Mouse (Mus musculus) cerebellum, adult (tissue): ENCODE data around the gene Slc30a10.

Experiments
- ATAC-seq: cut with Nextera tagmentation; 2 replicates; pipeline ENCODE4 v1.9.2; 2017; ENCODE audit warnings: mild to moderate bottlenecking, moderate library complexity, mixed read lengths; ENCODE audit not compliant: insufficient number of reproducible peaks, low FRiP score, low TSS enrichment

Gene Slc30a10

DNA sequence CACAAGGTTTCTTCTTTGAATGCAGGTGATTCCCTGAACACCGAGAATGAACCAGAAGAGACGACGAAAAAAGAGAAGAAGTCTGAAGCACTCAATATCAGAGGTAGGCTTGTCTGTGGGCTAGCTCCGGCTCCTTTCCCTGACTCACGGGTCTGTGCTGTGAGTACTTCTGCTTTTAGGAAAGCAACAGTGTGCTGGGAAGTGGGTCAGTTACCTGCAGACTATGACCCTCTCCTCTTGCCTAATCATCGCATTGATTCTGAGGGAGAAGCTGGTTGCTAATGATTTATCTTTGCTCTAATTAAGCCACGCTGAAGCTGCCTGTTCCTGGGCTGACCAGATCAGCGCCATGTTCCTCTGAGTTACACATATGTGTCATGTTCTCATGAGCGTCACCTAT lies 1.7 kb downstream of the Slc30a10 start:
- no peak for ATAC-seq

DNA sequence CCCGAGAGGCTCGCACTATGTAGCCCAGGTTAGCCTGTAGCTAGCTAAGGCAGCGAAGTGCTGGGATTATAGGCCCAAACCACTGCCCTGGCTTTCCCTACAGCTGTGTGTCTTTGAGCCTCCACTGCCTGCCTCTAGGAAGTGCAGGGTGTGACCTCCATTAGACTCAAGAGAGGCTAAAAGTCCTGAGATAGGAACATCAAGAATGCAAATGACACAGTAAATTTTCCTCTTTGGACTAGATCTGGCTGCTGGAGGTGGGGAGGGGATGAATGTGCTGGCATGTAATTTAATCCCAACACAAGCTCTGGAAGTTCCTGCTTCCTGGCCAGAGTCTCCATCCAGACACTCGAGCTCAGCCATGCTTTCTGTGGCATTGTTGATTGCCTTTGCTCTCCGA lies 5.4 kb downstream of the Slc30a10 start:
- ATAC-seq: no peak

DNA sequence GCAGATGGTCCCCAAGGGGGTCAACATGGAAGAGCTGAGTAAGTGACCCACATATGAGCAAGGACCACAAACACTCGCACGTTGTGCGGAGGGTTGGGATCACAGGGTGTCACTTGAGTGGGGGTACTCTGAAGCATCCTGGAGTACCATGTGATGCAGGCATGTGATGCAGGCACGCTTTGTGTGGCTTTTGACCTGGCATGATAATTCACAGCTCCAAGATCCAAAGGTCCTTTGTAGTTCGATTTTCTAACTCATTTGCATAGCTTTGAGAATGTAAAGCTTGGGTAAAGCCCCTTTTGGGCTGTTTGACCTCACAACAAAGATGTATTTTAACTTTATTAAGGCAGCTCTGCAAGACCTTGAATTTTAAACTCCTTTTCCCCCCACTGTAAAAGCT lies 8.2 kb downstream of the Slc30a10 start:
- ATAC-seq: no peak

DNA sequence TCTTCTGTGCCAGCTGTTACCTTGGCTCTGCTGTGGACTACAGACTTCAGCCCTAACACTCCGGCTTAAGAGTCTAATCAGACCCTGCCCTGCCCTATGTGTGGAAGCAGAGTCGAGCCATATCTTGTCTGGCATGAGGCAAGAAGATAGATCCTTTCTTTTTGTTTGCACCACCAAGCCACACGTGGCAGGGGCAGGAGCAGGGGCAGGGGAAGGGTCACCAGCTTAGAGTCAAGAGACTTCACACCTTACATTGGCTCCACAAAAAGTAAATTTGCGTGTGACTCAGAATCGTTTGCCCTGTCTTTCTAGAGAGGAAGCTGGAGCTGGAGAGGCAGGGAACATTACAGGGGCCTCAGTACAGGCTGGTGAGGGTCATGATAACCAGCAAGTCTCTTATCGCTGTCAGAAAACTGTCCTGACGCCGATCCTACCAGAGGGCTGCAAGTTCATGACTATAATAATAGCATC lies 14.9 kb downstream of the Slc30a10 start:
- ATAC-seq: no peak

DNA sequence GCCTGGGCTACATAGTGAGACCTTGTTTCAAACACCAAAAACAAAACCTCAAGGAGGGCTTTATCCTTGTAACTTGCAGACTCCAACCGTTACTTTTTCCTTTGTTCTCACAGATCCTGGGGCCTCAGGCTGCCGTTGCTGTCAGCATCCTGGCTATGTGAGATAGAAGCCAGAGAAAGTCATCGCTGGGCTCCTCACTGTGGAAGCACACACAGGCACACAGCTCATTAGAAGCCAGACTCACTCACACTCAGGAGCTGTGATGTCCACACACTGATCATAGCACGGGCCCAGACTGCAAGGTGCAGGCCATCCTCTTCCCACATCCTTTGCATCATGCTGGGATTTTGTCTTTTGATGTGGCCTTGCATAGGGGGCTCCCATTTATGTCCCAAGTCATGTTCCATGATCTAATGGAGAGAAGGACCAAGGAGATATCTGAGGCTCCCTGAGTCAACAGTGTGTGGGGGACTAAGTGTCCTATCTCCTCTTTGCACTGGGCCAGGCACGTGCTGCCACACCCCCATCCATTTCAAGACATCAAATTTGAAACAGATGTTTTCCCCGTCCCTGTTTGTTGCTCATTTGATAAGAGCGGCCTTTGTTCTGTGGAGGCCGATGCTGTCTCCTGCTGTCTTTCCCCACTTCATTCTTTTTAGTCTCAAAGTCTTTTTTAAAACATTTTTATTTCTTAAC lies 17.5 kb downstream of the Slc30a10 start:
- ATAC-seq: no peak

DNA sequence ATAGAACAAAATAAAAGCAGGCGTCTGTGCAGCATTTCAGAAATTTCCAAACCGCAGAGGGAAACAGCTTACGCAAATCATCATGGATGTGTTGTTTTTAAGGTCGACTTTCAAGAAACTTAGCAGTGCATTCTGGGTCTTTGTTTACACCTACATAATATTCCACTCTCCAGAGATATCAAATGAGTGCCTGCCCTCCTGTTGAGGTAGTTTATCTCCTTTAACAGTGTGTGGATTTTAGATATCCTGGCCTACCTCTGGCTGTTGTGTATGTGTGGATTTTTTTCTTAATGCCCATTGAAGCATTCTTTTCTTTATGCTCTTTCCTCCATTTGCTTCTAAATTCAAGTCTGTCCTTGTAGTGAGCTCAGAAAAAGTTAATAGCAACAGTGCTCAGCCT lies 18.1 kb downstream of the Slc30a10 start:
- no peak for ATAC-seq

DNA sequence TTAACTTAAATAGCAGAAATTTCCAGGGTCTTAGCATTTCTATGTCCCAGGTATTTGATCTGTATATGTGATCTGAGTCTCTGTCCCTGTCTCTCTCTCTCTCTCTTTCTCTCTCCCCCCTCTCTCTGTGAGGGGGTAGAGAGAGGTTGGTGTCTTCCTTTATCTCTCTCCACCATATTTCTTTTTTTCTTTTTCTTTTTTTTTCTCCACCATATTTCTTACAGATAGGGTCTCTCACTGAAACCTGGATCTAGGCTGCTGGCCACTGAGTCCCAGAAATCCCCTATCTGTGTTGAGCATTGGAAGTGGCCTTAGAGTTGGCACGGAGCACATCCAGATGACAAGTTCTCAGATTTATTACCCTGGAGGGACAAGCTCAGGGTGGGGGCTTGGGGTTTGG lies 18.8 kb downstream of the Slc30a10 start:
- ATAC-seq: no peak

DNA sequence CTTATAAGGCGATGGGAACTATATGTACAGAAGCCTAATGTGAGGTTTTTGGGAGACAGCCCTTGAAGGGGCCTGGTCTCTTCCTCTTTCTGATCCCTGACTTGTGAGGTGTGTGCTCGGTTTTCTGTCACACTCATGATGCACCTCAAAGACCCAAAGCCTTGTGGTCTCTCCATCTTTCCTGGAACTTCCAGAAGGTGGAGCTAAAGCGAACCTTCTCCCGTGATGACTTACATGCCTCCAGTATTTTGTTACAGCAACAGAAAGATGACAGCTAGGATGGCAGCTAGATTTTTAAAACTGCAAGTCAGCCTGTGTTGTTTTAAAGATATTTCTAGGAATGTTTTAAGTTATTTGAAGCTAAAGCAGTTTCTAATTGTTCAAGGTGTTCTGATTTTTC lies 25.2 kb downstream of the Slc30a10 start:
- ATAC-seq: no peak

DNA sequence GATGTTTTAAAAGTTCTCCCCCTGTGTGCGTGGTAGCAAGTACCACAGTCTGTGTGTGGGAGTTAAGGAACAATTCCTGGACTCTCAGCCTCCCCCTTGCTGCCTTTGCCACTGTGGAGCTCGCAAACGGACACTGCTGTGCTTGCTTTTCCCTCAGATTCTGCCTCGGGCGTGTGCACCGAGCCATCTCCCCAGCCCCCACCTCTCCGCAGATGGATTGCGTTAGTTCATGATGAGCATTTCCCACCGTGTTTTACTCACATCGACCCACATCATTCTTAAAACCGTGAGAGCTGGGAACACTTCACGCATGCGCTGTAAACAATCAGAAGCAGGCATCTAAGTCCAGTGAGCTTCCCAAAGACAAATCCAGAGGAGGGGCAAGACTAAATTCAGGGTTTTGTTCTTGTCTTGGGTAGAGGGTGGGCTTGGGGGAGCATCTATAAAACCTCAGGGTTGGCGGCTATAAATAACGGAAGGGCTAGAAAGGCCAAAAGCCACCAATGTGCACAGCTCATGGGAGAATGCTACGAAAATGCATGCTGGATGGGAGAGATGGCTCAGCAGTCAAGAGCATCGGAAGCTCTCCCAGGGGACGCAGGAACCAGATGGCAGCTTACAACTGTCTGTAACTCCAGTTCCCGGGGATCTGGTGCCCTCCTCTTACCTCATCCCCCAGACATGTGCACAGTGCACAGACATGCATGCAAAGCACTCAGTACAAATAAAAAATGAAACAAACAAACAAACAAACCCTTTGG lies 27.5 kb downstream of the Slc30a10 start:
- peak; percentile 65 for ATAC-seq

DNA sequence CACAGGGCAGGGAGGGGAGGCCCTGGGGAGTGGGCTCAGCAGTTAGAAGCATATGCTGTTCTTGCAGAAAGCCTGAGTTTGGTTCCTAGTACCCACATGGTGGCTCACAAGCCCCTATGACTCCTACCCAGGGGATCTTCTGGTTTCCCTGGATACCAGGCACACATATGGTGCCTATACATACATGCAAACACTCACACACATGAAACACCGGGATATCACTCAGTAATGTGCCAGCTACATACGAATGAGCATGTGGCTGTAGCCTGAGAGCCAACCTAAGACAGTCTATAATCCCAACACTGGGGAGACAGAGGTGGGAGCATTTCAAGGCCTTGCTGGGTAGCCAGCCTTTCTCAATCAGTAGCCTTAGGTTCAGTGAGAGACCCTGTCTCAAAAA lies 28.1 kb downstream of the Slc30a10 start:
- ATAC-seq: no peak

DNA sequence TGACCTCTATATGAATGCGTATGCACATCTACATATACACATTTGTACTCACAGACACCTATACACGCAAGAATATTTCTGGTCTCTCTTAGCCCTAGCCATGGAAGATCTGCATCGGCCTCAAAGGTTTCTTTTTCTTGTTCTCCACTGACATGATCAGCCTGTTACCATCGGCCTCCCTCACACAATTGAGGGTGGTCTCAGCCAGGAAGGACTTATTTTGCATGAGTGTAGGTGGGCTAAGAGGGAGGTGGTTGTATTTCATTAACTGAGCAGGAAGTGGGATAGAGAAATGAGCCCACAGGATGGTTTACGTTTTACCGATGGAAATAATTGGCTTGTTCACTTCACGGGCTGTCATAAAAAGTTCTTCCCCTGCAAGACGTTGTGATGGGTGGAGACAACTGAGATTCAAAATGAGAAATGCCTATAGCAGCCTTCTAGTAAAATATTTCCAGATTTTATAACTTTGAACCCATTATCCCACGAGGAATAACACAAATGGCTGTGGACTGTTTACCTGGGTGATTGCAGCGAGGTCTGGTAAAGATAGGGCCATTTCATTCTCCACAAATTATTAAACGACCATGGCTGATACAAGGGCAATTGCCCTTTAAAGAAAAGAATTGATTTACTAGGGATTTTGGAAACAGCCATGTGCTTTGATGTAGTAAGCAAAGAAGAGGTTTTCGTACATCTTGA lies 28.9 kb downstream of the Slc30a10 start:
- no peak for ATAC-seq

DNA sequence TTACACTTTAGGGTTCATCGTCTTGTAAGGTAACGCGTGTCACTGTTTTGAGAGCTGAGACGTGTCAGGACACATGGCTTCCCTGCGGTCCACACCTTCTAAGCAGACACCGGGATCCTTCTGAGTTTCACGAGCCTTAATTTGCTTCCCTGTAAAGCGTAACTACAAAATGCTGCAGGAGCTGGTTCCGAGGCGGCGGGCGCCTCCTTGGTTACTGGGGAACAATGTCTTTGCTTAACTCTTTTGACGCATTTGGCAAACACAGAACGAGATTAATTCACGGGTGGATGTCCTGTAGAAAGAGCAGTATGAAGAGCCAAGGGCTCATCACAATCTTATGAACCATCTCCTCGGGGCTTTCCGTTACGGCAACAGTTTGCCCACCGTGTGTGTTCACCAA lies 29.6 kb downstream of the Slc30a10 start:
- ATAC-seq: no peak

DNA sequence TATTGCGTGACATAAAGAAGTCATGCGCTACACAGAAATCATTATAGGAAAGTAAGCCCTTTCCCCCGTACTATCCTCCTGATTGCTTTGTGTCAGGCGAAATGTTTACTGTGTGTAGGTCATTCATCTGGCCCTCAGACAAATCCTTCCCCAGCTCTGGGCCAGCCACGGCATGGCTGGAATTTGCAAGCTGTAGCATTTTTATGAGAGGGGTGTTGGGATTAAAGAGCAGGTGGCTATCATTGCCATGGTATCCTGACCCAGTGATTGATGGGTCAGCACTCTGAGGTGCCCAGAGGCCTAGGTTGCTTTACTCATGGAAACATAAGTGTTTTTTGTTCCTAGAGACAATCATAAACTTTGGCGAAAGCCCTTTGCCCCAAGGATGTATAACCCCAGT lies 35.2 kb downstream of the Slc30a10 start:
- no peak for ATAC-seq

DNA sequence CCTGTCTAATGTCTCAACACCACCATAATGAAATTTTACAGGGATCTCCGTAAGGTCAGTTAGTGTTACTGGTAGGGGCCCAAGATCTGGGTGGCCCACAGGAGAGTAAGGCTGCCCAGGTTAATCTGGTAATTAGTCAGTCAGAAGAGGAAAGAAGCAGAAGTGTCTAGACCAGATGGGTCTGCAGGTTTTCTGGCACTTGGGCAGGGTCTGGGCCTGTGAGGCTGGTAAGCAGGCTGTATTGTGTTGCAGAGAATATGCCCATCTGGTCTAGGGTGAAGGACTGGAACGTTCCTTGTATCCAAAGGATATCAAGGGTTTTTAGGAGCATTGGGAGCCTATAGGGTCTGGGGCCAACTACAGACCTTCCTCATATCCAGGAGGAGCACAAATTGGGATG lies 36.0 kb downstream of the Slc30a10 start:
- no peak for ATAC-seq

DNA sequence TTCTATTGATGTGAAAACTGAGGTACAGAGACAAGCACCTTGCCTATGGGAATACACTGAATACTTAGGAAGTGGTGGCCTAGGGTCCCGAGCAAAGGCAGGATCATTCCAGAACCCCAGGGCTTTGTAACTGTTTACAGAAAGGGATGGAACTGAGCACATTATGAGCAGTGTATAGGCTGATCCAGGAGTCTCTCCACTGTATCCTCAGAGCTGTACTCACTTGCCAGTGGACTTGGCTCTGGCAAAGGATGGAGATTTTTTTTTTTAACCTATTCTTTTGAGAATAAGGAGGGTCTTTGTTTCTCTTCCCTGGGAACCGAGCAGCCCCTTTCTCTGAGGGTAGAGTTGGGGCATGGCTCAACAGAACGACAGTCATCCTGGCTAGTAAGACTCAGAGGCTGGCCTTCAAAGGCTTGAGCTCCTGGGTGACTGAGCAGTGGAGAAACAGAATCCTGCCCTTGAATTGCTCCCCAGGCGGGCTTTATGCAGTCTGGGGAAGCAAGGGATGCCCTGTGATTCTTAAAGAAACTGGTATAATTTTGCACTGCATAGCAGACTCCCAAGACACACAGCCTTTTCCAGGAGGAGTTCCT lies 38.9 kb downstream of the Slc30a10 start:
- ATAC-seq: no peak

DNA sequence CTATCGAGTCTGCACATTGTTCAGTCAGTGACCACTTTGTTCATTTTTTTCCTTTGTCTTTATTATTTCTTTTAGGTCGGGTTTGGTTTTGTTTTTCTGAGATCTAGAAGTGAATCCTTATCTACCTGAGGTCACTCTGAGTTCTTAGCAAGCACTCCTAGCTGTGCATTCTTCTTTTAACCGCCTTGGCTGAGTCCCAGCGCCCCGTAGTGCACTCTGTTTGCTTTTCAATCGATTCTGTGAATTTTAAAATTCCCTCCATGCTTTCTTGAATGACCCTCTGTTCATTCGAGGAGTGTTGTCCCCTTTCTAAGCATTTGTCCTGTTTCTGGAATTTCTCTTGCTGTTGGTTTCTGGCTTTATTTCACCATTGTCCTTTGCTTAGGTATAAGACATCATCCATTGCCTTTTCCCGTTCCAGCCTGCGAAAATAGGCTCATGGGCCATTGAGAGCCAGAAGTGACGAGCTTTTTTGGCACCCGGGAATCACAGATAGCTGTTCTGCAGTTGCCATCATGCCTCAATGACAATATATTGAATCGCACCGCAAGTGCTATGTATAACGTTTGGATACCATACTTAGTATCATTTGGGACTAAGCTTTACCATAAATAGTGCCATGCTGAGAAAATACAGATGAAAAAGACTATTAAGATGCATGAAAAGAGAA lies 42.3 kb downstream of the Slc30a10 start:
- ATAC-seq: no peak

DNA sequence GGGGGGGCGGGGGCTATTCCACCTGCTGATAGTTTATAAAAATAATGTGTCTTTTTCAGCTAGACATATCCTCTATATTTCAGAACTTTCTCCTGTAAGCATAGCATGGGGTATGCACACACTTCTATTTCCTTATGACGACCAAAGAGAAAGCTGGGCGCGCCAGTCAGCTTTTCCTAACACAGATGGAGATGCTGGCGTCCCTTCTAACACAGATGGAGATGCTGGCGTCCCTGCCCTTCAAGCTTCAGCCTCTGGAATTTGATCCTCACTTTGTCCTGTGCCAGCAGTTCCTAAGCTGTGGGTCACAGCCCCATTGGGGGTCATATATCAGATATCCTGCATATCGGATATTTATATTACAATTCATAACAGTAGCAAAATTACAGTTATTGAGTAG lies 46.0 kb downstream of the Slc30a10 start:
- no peak for ATAC-seq

DNA sequence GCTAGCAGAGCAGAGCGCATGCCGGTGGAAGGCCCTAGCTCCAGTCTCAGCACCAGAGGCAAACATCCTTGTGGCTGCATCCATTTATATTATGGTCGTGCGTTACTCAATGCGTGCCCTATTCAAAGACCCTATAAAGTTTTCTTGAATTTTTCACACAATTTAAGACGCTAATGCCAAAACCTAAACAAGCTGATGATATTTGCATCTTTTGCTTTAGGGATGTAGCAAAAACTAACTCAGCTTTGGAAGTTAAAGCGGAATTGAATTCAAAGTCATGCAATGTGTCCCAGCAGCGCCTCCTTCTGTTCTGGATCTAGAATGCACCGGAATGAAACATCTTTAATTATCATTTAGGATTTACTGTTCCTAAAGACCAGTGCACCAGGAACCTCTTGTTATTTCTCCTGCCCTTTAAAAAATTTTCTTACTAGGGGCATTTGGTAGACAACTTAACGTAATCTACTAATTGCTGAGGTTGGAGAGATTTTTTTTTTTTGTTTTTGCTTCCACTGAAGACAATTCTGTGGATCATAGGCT lies 47.2 kb downstream of the Slc30a10 start:
- no peak for ATAC-seq

DNA sequence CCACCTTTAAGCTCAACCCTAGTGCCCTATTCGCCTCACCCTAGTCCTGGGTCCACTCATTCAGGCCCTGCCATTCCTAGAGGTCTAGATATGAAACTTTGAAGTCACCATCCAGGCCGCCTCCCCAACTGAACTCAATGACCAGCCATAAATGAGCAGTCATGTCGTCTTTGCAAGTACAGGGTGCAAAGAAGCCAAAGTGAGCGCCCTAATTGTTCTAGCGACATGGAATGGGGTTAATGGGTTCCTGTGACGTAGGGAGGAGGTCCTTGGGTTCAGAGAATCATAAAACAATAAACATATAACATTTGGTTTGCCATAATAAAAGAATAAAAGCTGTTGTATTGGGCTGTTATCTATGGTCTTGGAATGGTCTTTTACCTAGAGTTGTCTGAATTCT lies 47.9 kb downstream of the Slc30a10 start:
- no peak for ATAC-seq

DNA sequence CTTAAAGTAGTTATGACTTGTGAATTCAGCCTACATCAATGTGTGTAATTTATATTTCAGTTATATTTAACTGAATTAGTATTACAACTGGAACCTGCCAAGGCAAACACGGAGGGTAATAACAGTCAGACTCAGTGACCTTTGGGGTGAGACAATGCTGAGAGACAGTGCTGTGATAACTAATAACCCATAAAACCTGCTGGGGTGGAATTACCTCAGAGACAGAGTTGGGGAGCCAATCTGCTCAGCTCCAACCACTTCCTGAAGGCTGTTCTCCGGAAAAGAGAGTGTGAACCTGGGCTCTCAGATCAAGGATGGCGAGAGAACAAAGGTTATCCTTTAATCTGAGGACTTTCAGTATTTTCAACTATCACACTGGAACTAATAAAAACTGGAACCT lies 54.4 kb downstream of the Slc30a10 start:
- no peak for ATAC-seq
